Mouse (Mus musculus) liver, embryonic 14.5 days (tissue): Measurements from ENCODE around the gene Rab21.

Source experiments
- CTCF ChIP-seq: IDR thresholded peaks from 2 replicates; pipeline ENCODE4 v1.5.1; 2016; ENCODE audit warnings: antibody characterized with exemption, low read depth, control low read depth
- EP300 ChIP-seq: IDR thresholded peaks from 2 replicates; pipeline ENCODE4 v1.6.1; 2016; ENCODE audit warnings: antibody characterized with exemption, low read depth

GRCm38 (mm10) chr10:115251088-115251934 is 64.1 kb downstream of the Rab21 start, which contains the start of gene Tbc1d15:
- no peak for TF ChIP-seq EP300
- no peak for TF ChIP-seq CTCF
